Mouse (Mus musculus): ENCODE measurements at regions not wholly inside any gene's neighbourhood (a gene's known extent, or its start where the extent isn't known, plus 50 kb on each side); places are given as distances from the start of the nearest gene placed in this dataset.

GRCm38 (mm10) chr12:19066121-19066520, 551.8 kb downstream of the 5730507C01Rik start:
- peak; percentile 56 for DNase-seq (ENCODE audit: low read depth, low spot score)
